Mouse (Mus musculus) left cerebral cortex, adult 8-10 months (tissue): ENCODE measurements around the gene Taar5. TPM values are rescaled to one million over a fixed set of nuclear protein-coding genes. Genes with fewer than 3 reads are reported as not detected.

Source experiments
- DNase-seq, 2 experiments: peaks; one replicate each; pipeline ENCODE4 v3.0.0; 2022; ENCODE audit warnings: low spot score in 2 of 2
- total RNA-seq, 4 experiments: library from RNA; stranded (reverse); gene quantifications; 2 replicates each; pipeline ENCODE4 v1.2.4; 2022

Gene Taar5
- total RNA-seq = not detected

DNA sequence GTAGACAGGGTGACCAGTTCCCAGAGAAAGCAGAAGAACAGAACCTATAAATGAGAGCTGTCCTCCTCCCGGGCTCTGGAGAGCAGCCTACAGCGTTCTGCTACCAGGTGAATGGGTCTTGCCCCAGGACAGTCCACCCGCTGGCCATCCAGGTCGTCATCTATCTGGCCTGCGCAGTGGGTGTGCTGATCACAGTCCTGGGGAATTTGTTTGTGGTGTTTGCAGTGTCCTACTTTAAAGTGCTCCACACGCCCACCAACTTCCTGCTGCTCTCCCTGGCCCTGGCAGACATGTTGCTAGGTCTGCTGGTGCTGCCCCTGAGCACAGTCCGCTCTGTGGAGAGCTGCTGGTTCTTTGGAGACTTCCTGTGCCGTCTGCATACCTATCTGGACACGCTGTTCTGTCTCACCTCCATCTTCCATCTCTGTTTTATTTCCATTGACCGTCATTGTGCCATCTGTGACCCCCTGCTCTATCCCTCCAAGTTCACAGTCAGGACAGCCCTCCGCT is at the start of gene Taar5:
TSS of gene Taar5 (plus strand) at position 51 of the 510 bp plus-strand sequence.
- DNase-seq = no peak

GRCm38 (mm10) chr10:23922468-23922867 is 48.0 kb upstream of the Taar5 start:
- no peak for DNase-seq

- no peak for DNase-seq
Measured at GRCm38 (mm10) chr10:23923941-23924340, 46.6 kb upstream of the Taar5 start.

DNA sequence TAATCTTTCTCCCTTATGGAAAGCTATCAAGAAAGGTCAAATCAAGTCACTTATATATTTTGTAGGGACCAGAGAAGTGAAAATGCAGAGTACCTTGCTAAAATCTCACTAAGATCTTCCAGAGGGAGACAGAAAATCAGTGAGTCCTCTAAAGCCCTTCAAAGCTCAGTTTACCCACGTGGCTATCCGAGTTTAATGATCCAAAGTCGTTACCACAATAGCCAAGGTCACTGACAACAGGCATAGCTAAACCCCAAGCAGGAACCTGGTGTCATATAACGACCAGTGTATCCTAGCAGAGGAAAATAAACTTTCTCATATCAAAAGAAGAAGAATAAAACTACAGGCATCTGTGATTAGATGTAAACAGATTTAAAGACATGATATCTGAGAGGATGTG is 32.9 kb upstream of the Taar5 start:
- DNase-seq = no peak

GRCm38 (mm10) chr10:23938312-23938711 is 32.2 kb upstream of the Taar5 start, which contains the start of gene Taar2:
Gene Taar2, plus strand, starts transcription at chr10:23938572.
- DNase-seq = no peak

DNA sequence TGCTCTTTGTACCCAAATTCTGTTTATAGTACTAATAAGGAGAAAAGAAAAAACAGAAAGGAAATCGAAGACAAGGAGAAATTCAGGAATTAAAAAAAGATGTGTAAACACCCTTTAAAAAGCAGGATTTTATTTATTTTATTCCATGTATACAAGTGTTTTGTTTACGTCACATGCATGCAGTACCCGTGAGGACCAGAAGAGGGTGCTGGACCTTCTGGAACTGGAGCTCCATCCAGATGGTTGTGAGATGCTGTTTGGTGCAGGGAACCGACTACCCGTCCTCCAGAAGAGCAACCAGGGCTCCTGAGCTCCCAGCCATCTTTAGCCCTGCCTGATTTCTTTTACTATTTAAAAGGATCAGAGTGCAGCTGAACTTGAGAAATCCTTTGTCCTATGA is 28.0 kb upstream of the Taar5 start:
- DNase-seq = no peak

GRCm38 (mm10) chr10:23948026-23948425 is 22.5 kb upstream of the Taar5 start:
- DNase-seq = no peak

DNA sequence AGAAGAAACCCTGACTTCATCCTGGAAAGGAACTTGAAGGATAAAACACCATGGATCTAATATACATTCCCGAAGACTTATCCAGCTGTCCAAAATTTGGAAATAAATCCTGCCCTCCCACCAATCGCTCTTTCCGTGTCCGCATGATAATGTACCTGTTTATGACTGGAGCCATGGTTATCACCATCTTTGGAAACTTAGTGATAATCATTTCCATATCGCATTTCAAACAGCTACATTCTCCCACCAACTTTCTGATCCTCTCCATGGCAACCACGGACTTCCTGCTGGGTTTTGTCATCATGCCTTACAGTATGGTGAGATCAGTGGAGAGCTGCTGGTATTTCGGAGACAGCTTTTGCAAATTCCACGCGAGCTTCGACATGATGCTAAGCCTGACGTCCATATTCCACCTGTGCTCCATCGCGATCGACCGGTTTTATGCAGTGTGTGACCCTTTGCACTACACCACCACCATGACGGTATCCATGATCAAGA is 20.9 kb upstream of the Taar5 start, which contains the start of gene Taar3:
TSS of gene Taar3 (plus strand) at position 51 of the 498 bp plus-strand sequence.
- DNase-seq = no peak

DNA sequence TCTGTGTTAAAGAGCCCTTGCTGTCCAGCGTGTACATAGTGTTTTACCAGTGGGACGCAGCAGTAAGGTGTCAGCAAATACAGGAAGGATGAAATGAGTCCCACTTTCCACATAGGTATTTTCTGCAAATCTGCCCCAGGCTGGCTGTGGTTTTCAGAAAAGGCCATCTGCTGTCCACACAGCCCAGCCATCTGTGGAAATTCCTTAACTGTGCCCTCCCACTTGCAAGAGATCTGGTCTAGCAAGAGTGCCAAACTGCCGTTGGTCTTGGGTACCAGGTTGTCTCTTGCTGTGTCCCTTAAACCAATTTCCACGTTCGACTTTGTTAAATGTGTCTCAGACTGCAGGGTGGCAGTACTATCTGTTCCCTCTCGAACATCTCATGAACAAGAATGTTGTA is 18.8 kb upstream of the Taar5 start:
- no peak for DNase-seq

DNA sequence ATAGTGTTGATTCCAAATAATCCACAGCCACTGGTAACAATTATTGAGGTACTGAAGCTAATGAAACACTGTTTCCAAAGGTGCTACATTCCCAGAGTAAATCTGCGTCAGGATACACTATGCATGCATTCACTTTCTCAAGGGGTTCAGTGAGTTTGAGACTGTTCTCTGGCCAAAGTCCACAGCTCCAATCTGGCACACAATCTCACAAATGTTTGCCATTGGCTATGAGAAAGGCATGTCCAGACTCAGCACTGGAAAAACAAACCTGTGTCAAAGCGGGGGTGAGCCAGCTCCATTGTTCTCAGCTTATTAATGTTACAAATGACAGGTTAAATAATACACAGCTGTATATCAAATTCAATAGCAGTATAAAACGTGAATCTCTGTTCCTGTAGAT is 11.4 kb upstream of the Taar5 start:
- DNase-seq = no peak

DNA sequence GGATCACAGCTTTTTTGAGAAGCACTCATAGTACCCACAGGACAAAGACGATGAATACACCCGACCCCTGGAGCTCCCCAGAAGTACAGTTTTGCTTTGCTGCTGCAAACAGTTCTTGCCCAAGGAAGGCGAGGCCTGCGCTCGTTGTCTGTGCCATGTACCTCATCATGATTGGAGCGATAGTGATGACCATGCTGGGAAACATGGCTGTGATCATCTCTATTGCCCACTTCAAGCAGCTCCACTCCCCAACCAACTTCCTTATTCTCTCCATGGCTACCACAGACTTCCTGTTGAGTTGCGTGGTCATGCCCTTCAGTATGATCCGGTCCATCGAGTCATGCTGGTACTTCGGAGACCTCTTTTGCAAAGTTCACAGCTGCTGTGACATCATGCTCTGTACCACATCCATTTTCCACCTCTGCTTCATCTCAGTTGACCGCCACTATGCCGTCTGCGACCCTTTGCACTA is 10.0 kb upstream of the Taar5 start, which contains the start of gene Taar4:
TSS of gene Taar4 (plus strand) at position 51 of the 472 bp plus-strand sequence.
- DNase-seq = no peak

GRCm38 (mm10) chr10:23963444-23963843 is 7.1 kb upstream of the Taar5 start:
- DNase-seq = no peak

- DNase-seq = no peak
Measured at GRCm38 (mm10) chr10:23964921-23965610, 5.4 kb upstream of the Taar5 start.

- no peak for DNase-seq
Measured at GRCm38 (mm10) chr10:23971256-23971655, 750 bp downstream of the Taar5 start.

- DNase-seq = no peak
Measured at GRCm38 (mm10) chr10:23977958-23978357, 7.5 kb downstream of the Taar5 start.

- peak; percentile 15 to 16 for DNase-seq
Measured at GRCm38 (mm10) chr10:23978901-23979705, 8.6 kb downstream of the Taar5 start.

GRCm38 (mm10) chr10:23985546-23985945 is 15.0 kb downstream of the Taar5 start, which contains the start of gene Taar6:
Gene Taar6, minus strand, starts transcription at chr10:23985646.
- DNase-seq = no peak

DNA sequence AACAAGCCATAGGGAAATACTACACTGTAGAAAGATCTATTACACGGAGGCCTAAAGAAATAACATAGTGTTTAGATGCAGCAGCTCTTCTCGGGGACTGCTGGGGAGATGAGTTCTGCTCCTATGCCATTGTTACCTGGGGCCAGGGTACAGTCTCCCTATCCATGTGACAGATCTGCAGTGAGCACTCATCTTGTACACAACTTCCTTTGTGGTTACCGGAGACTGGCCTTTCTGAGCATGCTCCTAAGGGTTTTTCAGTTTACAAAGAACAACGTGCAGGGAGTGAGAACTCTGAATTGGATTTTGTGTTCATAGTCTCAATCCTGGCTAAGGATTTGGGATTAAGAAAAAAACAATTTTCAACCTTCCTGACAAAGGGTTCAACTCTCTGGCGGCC is 15.9 kb downstream of the Taar5 start:
- no peak for DNase-seq

- no peak for DNase-seq
Measured at GRCm38 (mm10) chr10:23993381-23993780, 22.9 kb downstream of the Taar5 start, which contains the start of gene Taar7a. Gene Taar7a, minus strand, starts transcription at chr10:23993481.

DNA sequence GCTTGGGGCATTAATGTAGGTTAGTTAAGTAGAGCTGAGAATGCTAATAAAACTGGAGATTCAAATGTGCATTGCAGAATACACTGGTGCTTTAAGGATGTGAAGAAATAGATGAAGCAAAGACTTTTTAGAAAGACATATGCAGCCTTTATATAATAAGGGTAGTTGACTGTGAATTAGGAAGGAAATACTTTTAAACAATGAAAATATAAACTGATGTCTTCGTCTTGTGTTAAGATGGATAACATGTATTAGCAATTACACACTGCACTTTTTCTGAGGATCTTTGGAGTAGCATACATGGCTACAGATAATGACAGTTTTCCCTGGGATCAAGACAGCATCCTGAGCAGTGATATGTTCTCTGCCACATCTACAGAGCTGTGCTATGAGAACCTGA is 29.1 kb downstream of the Taar5 start, which contains the start of gene Taar7b:
TSS of gene Taar7b (plus strand) at position 301 of the 400 bp plus-strand sequence.
- no peak for DNase-seq

DNA sequence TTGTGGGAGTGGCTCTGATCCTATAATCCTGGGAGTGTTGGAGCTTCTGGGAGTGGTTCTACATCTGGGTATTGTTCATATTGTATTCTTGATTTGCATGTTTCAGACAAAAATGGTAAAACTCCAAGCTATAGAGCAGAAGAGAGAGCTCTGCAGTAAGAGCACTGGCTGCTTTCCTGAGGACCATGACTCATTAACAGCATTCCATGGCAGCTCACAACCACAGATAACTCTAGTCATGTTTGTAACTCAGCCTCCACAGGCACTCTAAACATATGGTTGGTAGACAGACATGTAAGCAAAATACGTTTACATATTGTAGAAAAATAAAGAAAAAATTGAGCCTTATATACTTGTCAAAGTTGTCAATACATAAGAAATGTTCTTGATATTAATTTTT is 35.9 kb downstream of the Taar5 start:
- no peak for DNase-seq

DNA sequence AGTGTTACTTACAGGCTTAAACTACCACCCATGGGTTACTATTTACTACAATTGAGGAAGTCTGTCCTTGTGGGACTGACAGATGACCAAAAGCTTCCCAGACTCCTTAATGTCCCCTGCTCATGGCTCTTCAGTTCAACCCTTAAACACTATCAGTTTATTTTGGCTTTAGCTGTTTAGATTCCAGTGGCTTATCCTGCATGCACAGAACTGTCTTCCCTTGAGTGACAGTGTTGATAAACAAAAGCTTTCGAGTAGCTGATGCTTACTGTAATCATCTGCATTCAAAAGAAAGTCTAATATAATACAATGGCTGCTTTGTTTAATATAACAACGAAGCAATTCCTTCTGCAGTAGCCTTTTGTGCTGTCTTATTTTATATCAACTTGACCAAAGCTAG is 36.5 kb downstream of the Taar5 start:
- DNase-seq = no peak
